Mouse (Mus musculus) stomach, embryonic 16.5 days (tissue): ENCODE measurements at regions not wholly inside any gene's neighbourhood (a gene's known extent, or its start where the extent isn't known, plus 50 kb on each side); places are given as distances from the start of the nearest gene placed in this dataset.
A peak's percentile ranks its signal among the peaks of the same experiment; 100 is the strongest.

Experiments used
- ATAC-seq: fragments of 200-750 bp; cut with Nextera tagmentation; 2 replicates; pipeline ENCODE4 v1.8.0; 2017; ENCODE audit warnings: moderate number of reproducible peaks, moderate TSS enrichment; ENCODE audit not compliant: insufficient read depth, low FRiP score
- H3K27ac ChIP-seq: fragments of 300-500 bp; sonication (generic); 2 replicates; pipeline ENCODE4 v1.5.1; 2014; ENCODE audit warnings: low read length
- H3K27me3 ChIP-seq: fragments of 300-500 bp; sonication (generic); 2 replicates; pipeline ENCODE4 v1.6.1; 2014; ENCODE audit warnings: low read length, control low read depth, mixed read lengths; ENCODE audit not compliant: control insufficient read depth, insufficient read depth
- H3K36me3 ChIP-seq: fragments of 300-500 bp; sonication (generic); 2 replicates; pipeline ENCODE4 v1.6.1; 2014; ENCODE audit warnings: low read length; ENCODE audit not compliant: control insufficient read depth, insufficient read depth
- H3K4me1 ChIP-seq: fragments of 300-500 bp; sonication (generic); 2 replicates; pipeline ENCODE4 v1.6.1; 2014; ENCODE audit warnings: low read length, control low read depth, mixed read lengths; ENCODE audit not compliant: control insufficient read depth, insufficient read depth
- H3K4me2 ChIP-seq: fragments of 300-500 bp; sonication (generic); 2 replicates; pipeline ENCODE4 v1.6.1; 2014; ENCODE audit warnings: low read depth, low read length, mixed read lengths
- H3K4me3 ChIP-seq: fragments of 300-500 bp; sonication (generic); replicated peaks from 2 replicates; pipeline ENCODE4 v1.5.1; 2014; ENCODE audit warnings: mild to moderate bottlenecking, low read length
- H3K9ac ChIP-seq: fragments of 300-500 bp; sonication (generic); 2 replicates; pipeline ENCODE4 v1.6.1; 2014; ENCODE audit warnings: low read length
- H3K9me3 ChIP-seq: fragments of 300-500 bp; sonication (generic); replicated peaks from 2 replicates; pipeline ENCODE4 v1.6.1; 2016; ENCODE audit warnings: low read length, control low read depth; ENCODE audit not compliant: control insufficient read depth
- WGBS: fragments of 180-500 bp; shearing (Covaris S2); extraction: QIAGEN DNeasy Blood & Tissue Kit; methylation state at CpG from one replicate; pipeline ENCODE4 v1.1.7; 2014; 5-methylcytosine and 5-hydroxymethylcytosine counted together

- H3K9me3 ChIP-seq = no peaks in the 10 kb centered on the region
- no peak overlapping the region for H3K4me3 ChIP-seq
- WGBS = 53% methylated on average over 1 of the region's 1 CpGs
- no peaks in the 10 kb centered on the region for H3K4me1 ChIP-seq
- ATAC-seq = no peak
- no peaks in the 10 kb centered on the region for H3K36me3 ChIP-seq
- no peak overlapping the region for H3K27ac ChIP-seq
- no peaks in the 10 kb centered on the region for H3K27me3 ChIP-seq
- no peak overlapping the region for H3K9ac ChIP-seq
- no peak overlapping the region for H3K4me2 ChIP-seq
Measured at GRCm38 (mm10) chr3:143156174-143156573, 274.4 kb upstream of the Pkn2 start.

GRCm38 (mm10) chr3:143155556-143155955, 273.8 kb upstream of the Pkn2 start:
- ATAC-seq = no peak
- WGBS = 75% methylated on average over 1 of the region's 1 CpGs
- no peak overlapping the region for H3K4me3 ChIP-seq

GRCm38 (mm10) chr3:143147471-143147870, 265.7 kb upstream of the Pkn2 start:
- ATAC-seq = no peak
- Histone ChIP-seq H3K9me3 (no peaks in the 10 kb centered on the region), H3K9ac (no peak overlapping the region), H3K4me1 (no peaks in the 10 kb centered on the region), H3K4me3 (no peak overlapping the region), H3K36me3 (no peaks in the 10 kb centered on the region), H3K4me2 (no peak overlapping the region), H3K27me3 (no peaks in the 10 kb centered on the region), H3K27ac (no peak overlapping the region)
- WGBS = 69% methylated on average over 8 of the region's 8 CpGs

More at GRCm38 (mm10) chr3:143155556-143155955, 273.8 kb upstream of the Pkn2 start:
- no peak overlapping the region for H3K4me2 ChIP-seq
- H3K4me1 ChIP-seq = no peaks in the 10 kb centered on the region
- no peak overlapping the region for H3K27ac ChIP-seq
- no peaks in the 10 kb centered on the region for H3K36me3 ChIP-seq
- H3K27me3 ChIP-seq = no peaks in the 10 kb centered on the region
- H3K9ac ChIP-seq = no peak overlapping the region
- H3K9me3 ChIP-seq = no peaks in the 10 kb centered on the region

GRCm38 (mm10) chr3:143138952-143139351, 257.1 kb upstream of the Pkn2 start:
- no peak for ATAC-seq
- Histone ChIP-seq H3K4me3 (no peak overlapping the region), H3K4me1 (no peaks in the 10 kb centered on the region), H3K4me2 (no peak overlapping the region), H3K9me3 (no peaks in the 10 kb centered on the region), H3K27ac (no peak overlapping the region), H3K36me3 (no peaks in the 10 kb centered on the region), H3K27me3 (no peaks in the 10 kb centered on the region), H3K9ac (no peak overlapping the region)
- WGBS = 87% methylated on average over 3 of the region's 3 CpGs

GRCm38 (mm10) chr3:143134528-143134927, 252.7 kb upstream of the Pkn2 start:
- no peak overlapping the region for H3K4me3 ChIP-seq
- no peak overlapping the region for H3K4me2 ChIP-seq
- H3K9me3 ChIP-seq = no peaks in the 10 kb centered on the region
- no peaks in the 10 kb centered on the region for H3K27me3 ChIP-seq
- H3K4me1 ChIP-seq = no peaks in the 10 kb centered on the region
- H3K27ac ChIP-seq = no peak overlapping the region
- ATAC-seq = no peak
- H3K36me3 ChIP-seq = no peaks in the 10 kb centered on the region
- H3K9ac ChIP-seq = no peak overlapping the region
- WGBS = 88% methylated on average over 2 of the region's 2 CpGs

- no peak for ATAC-seq
- H3K4me2 ChIP-seq = no peak overlapping the region
- 46% methylated on average over 13 of the region's 13 CpGs for WGBS
Measured at GRCm38 (mm10) chr3:143107733-143108291, 226.0 kb upstream of the Pkn2 start.

GRCm38 (mm10) chr3:143104734-143105133, 222.9 kb upstream of the Pkn2 start:
- no peaks in the 10 kb centered on the region for H3K36me3 ChIP-seq
- WGBS = 36% methylated on average over 2 of the region's 2 CpGs
- no peak overlapping the region for H3K4me2 ChIP-seq
- peaks cover 10% of the 10 kb centered on the region; the same call in 1 of the 2 replicates for H3K4me1 ChIP-seq
- no peak overlapping the region for H3K4me3 ChIP-seq
- H3K27me3 ChIP-seq = no peaks in the 10 kb centered on the region
- H3K9ac ChIP-seq = no peak overlapping the region
- H3K9me3 ChIP-seq = no peaks in the 10 kb centered on the region
- ATAC-seq = no peak
- no peak overlapping the region for H3K27ac ChIP-seq

More at GRCm38 (mm10) chr3:143107733-143108291, 226.0 kb upstream of the Pkn2 start:
- Histone ChIP-seq H3K9ac (no peak overlapping the region), H3K4me3 (no peak overlapping the region), H3K27ac (no peak overlapping the region), H3K4me1 (peaks cover 10% of the 10 kb centered on the region; the same call in 1 of the 2 replicates), H3K36me3 (no peaks in the 10 kb centered on the region), H3K27me3 (no peaks in the 10 kb centered on the region), H3K9me3 (no peaks in the 10 kb centered on the region)

- Histone ChIP-seq H3K27me3 (no peaks in the 10 kb centered on the region), H3K9me3 (no peaks in the 10 kb centered on the region), H3K4me2 (no peak overlapping the region), H3K9ac (no peak overlapping the region), H3K27ac (no peak overlapping the region), H3K36me3 (no peaks in the 10 kb centered on the region), H3K4me1 (peaks cover 8% of the 10 kb centered on the region; the same call in 1 of the 2 replicates), H3K4me3 (no peak overlapping the region)
- ATAC-seq = peak; percentile 54
- 23% methylated on average over 3 of the region's 3 CpGs for WGBS
Measured at GRCm38 (mm10) chr3:143103333-143103732, 221.5 kb upstream of the Pkn2 start.

GRCm38 (mm10) chr3:143100810-143101645, 219.2 kb upstream of the Pkn2 start:
- Histone ChIP-seq H3K9ac (peak overlapping the region; percentile 72), H3K4me2 (peak overlapping the region; percentile 98), H3K27me3 (no peaks in the 10 kb centered on the region), H3K4me3 (peak overlapping the region; percentile 52), H3K36me3 (no peaks in the 10 kb centered on the region), H3K9me3 (no peaks in the 10 kb centered on the region), H3K4me1 (peaks cover 6% of the 10 kb centered on the region; the same call in 1 of the 2 replicates), H3K27ac (no peak overlapping the region)
- ATAC-seq = no peak
- 4% methylated on average over 58 of the region's 59 CpGs for WGBS
